Mouse (Mus musculus) neural tube, embryonic 11.5 days (tissue): ENCODE measurements at regions not wholly inside any gene's neighbourhood (a gene's known extent, or its start where the extent isn't known, plus 50 kb on each side); places are given as distances from the start of the nearest gene placed in this dataset.

ENCODE experiments used
- ATAC-seq: fragments of 200-750 bp; cut with Nextera tagmentation; 2 replicates; pipeline ENCODE4 v1.8.0; 2017; ENCODE audit warnings: moderate number of reproducible peaks, mild to moderate bottlenecking, moderate TSS enrichment, moderate library complexity; ENCODE audit not compliant: insufficient read depth, low FRiP score, low TSS enrichment
- DNase-seq: peaks from one replicate; pipeline ENCODE4 v3.0.0-alpha.2; 2015; ENCODE audit warnings: low spot score
- H3K27ac ChIP-seq: fragments of 300-500 bp; sonication (generic); 2 replicates; pipeline ENCODE4 v1.5.1; 2014; ENCODE audit warnings: low read depth, mild to moderate bottlenecking, low read length
- H3K27me3 ChIP-seq: fragments of 300-500 bp; sonication (generic); 2 replicates; pipeline ENCODE4 v1.6.1; 2014; ENCODE audit warnings: mild to moderate bottlenecking, low read length, mixed read lengths; ENCODE audit not compliant: control insufficient read depth, insufficient read depth
- H3K36me3 ChIP-seq: fragments of 300-500 bp; sonication (generic); 2 replicates; pipeline ENCODE4 v1.6.1; 2014; ENCODE audit warnings: mild to moderate bottlenecking, low read length, moderate library complexity, mixed read lengths; ENCODE audit not compliant: control insufficient read depth, insufficient read depth
- H3K4me1 ChIP-seq: fragments of 300-500 bp; sonication (generic); 2 replicates; pipeline ENCODE4 v1.6.1; 2014; ENCODE audit warnings: low read length, mixed read lengths; ENCODE audit not compliant: control insufficient read depth, insufficient read depth
- H3K4me2 ChIP-seq: fragments of 300-500 bp; sonication (generic); 2 replicates; pipeline ENCODE4 v1.6.1; 2014; ENCODE audit warnings: low read depth, mild to moderate bottlenecking, moderate library complexity
- H3K4me3 ChIP-seq: fragments of 300-500 bp; sonication (generic); 2 replicates; pipeline ENCODE4 v1.5.1; 2014; ENCODE audit warnings: low read depth, low read length
- H3K9ac ChIP-seq: fragments of 300-500 bp; sonication (generic); 2 replicates; pipeline ENCODE4 v1.6.1; 2014; ENCODE audit warnings: mild to moderate bottlenecking, low read length
- H3K9me3 ChIP-seq: fragments of 300-500 bp; sonication (generic); 2 replicates; pipeline ENCODE4 v1.6.1; 2016; ENCODE audit warnings: low read length; ENCODE audit not compliant: control insufficient read depth
- WGBS: fragments of 180-500 bp; shearing (Covaris S2); extraction: QIAGEN DNeasy Blood & Tissue Kit; methylation state at CpG from one replicate; pipeline ENCODE4 v1.1.7; 2014; 5-methylcytosine and 5-hydroxymethylcytosine counted together

- 87% methylated on average over 7 of the region's 7 CpGs for WGBS
- no peaks in the 10 kb centered on the region for H3K9me3 ChIP-seq
- no peak for DNase-seq
These were observed 125.9 kb downstream of the Evx1 start for GRCm38 (mm10) chr6:52439204-52439603.

GRCm38 (mm10) chr6:52440160-52440559 lies 126.9 kb downstream of the Evx1 start:
- ATAC-seq (no peak), DNase-seq (no peak)
- Histone ChIP-seq H3K36me3 (no peaks in the 10 kb centered on the region), H3K4me1 (no peaks in the 10 kb centered on the region), H3K27ac (no peak overlapping the region), H3K9ac (no peak overlapping the region), H3K27me3 (no peaks in the 10 kb centered on the region), H3K4me2 (no peak overlapping the region), H3K4me3 (no peak overlapping the region), H3K9me3 (no peaks in the 10 kb centered on the region)
- 67% methylated on average over 3 of the region's 3 CpGs for WGBS

More at GRCm38 (mm10) chr6:52439204-52439603, 125.9 kb downstream of the Evx1 start:
- no peaks in the 10 kb centered on the region for H3K36me3 ChIP-seq
- H3K4me2 ChIP-seq: no peak overlapping the region
- no peak overlapping the region for H3K9ac ChIP-seq
- H3K27ac ChIP-seq: no peak overlapping the region
- no peaks in the 10 kb centered on the region for H3K27me3 ChIP-seq
- no peak overlapping the region for H3K4me3 ChIP-seq
- ATAC-seq: no peak
- H3K4me1 ChIP-seq: no peaks in the 10 kb centered on the region

GRCm38 (mm10) chr6:52443112-52443984 lies 130.1 kb downstream of the Evx1 start:
- WGBS: 32% methylated on average over 24 of the region's 24 CpGs

GRCm38 (mm10) chr6:52458828-52459227 lies 145.5 kb downstream of the Evx1 start:
- no peak overlapping the region for H3K9ac ChIP-seq
- DNase-seq (no peak), ATAC-seq (no peak)
- H3K36me3 ChIP-seq: no peaks in the 10 kb centered on the region
- H3K4me3 ChIP-seq: no peak overlapping the region
- no peaks in the 10 kb centered on the region for H3K4me1 ChIP-seq
- H3K27me3 ChIP-seq: no peaks in the 10 kb centered on the region
- WGBS: 89% methylated on average over 11 of the region's 11 CpGs
- H3K27ac ChIP-seq: no peak overlapping the region
- no peaks in the 10 kb centered on the region for H3K9me3 ChIP-seq
- no peak overlapping the region for H3K4me2 ChIP-seq

More at GRCm38 (mm10) chr6:52443112-52443984, 130.1 kb downstream of the Evx1 start:
- H3K4me2 ChIP-seq: no peak overlapping the region
- H3K27me3 ChIP-seq: no peaks in the 10 kb centered on the region
- no peaks in the 10 kb centered on the region for H3K9me3 ChIP-seq
- no peaks in the 10 kb centered on the region for H3K36me3 ChIP-seq
- no peak for ATAC-seq
- no peak overlapping the region for H3K27ac ChIP-seq
- H3K4me3 ChIP-seq: no peak overlapping the region
- no peak overlapping the region for H3K9ac ChIP-seq
- DNase-seq: no peak
- no peaks in the 10 kb centered on the region for H3K4me1 ChIP-seq

GRCm38 (mm10) chr6:52461186-52461585 lies 147.9 kb downstream of the Evx1 start:
- H3K36me3 ChIP-seq: no peaks in the 10 kb centered on the region

GRCm38 (mm10) chr6:52463369-52463768 lies 150.1 kb downstream of the Evx1 start:
- DNase-seq (no peak), ATAC-seq (no peak)
- Histone ChIP-seq H3K27ac (no peak overlapping the region), H3K36me3 (no peaks in the 10 kb centered on the region), H3K4me2 (no peak overlapping the region), H3K4me1 (no peaks in the 10 kb centered on the region), H3K9me3 (no peaks in the 10 kb centered on the region), H3K27me3 (no peaks in the 10 kb centered on the region), H3K4me3 (no peak overlapping the region), H3K9ac (no peak overlapping the region)
- 92% methylated on average over 12 of the region's 12 CpGs for WGBS

More at GRCm38 (mm10) chr6:52461186-52461585, 147.9 kb downstream of the Evx1 start:
- 82% methylated on average over 2 of the region's 2 CpGs for WGBS
- ATAC-seq (no peak), DNase-seq (no peak)
- Histone ChIP-seq H3K9ac (no peak overlapping the region), H3K27ac (no peak overlapping the region), H3K4me2 (no peak overlapping the region), H3K4me1 (no peaks in the 10 kb centered on the region), H3K4me3 (no peak overlapping the region), H3K9me3 (no peaks in the 10 kb centered on the region), H3K27me3 (no peaks in the 10 kb centered on the region)

- 72% methylated on average over 3 of the region's 3 CpGs for WGBS
- DNase-seq (no peak), ATAC-seq (no peak)
These were observed 151.3 kb downstream of the Evx1 start for GRCm38 (mm10) chr6:52464571-52464970.

GRCm38 (mm10) chr6:52465834-52466525 lies 152.7 kb downstream of the Evx1 start:
- DNase-seq (no peak), ATAC-seq (no peak)
- 85% methylated on average over 9 of the region's 9 CpGs for WGBS
- no peaks in the 10 kb centered on the region for H3K27me3 ChIP-seq
- no peaks in the 10 kb centered on the region for H3K36me3 ChIP-seq
- H3K4me1 ChIP-seq: no peaks in the 10 kb centered on the region
- H3K27ac ChIP-seq: no peak overlapping the region
- no peak overlapping the region for H3K9ac ChIP-seq
- no peak overlapping the region for H3K4me2 ChIP-seq
- no peaks in the 10 kb centered on the region for H3K9me3 ChIP-seq
- H3K4me3 ChIP-seq: no peak overlapping the region

More at GRCm38 (mm10) chr6:52464571-52464970, 151.3 kb downstream of the Evx1 start:
- H3K9ac ChIP-seq: no peak overlapping the region
- no peak overlapping the region for H3K4me2 ChIP-seq
- H3K4me3 ChIP-seq: no peak overlapping the region
- H3K27ac ChIP-seq: no peak overlapping the region
- no peaks in the 10 kb centered on the region for H3K27me3 ChIP-seq
- H3K9me3 ChIP-seq: no peaks in the 10 kb centered on the region
- no peaks in the 10 kb centered on the region for H3K4me1 ChIP-seq
- H3K36me3 ChIP-seq: no peaks in the 10 kb centered on the region
